Mouse (Mus musculus) olfactory bulb, adult 2 months (tissue): Measurements from ENCODE around the gene Trmt13.

Experiments
- CTCF ChIP-seq: fragments of 200-500 bp; IDR thresholded peaks from 2 replicates; pipeline ENCODE4 v1.5.1; 2012; ENCODE audit warnings: low read depth, mild to moderate bottlenecking, low read length, moderate library complexity; ENCODE audit not compliant: insufficient read depth
- POLR2A ChIP-seq: fragments of 200-500 bp; IDR thresholded peaks from 2 replicates; pipeline ENCODE4 v1.6.1; 2012; ENCODE audit warnings: mild to moderate bottlenecking, low read depth, low read length, moderate library complexity; ENCODE audit not compliant: insufficient read depth

DNA sequence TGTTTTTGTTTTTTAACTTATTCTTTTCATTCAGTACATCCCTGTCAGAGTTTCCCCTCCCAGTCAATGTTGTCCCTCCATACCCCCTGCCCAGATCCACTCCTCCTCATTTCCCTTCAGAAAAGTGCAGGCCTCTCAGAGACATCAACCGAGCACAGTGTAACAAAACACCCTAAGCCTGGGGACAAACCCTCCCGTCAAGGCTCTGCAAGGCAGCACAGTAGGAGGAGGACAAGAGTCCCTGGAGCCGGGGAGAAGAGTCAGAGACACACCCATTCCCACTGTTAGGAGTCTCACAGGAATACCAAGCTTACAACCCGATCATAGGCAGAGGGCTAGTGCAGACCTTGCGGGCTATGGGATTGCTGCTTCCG lies 77.2 kb downstream of the Trmt13 start:
- TF ChIP-seq CTCF (no peak), POLR2A (no peak)
